Mouse (Mus musculus): ENCODE data around the gene Fbrsl1. TPM values are rescaled to one million over a fixed set of nuclear protein-coding genes. Genes with fewer than 3 reads are reported as not detected.

Fbrsl1 gene
- polyA plus RNA-seq, 1 experiment from 2014 or later = 22.0 TPM

GRCm38 (mm10) chr5:110428290-110428689 is 20.0 kb downstream of the Fbrsl1 start:
- H3K4me1 ChIP-seq (ENCODE audit: control insufficient read depth, insufficient read depth, low read length) = no peaks in the 10 kb centered on the region; the same call in 1 of the 2 replicates
- H3K27ac ChIP-seq (replicated peaks; ENCODE audit: low read depth, low read length) = no peak overlapping the region
- 80% methylated on average over 3 of the region's 3 CpGs for WGBS
- DNase-seq = no peak
- ATAC-seq (ENCODE audit: low FRiP score, low TSS enrichment) = no peak
- H3K36me3 ChIP-seq (ENCODE audit: control insufficient read depth, insufficient read depth, low read length) = peaks cover 33% of the 10 kb centered on the region
- no peak overlapping the region for H3K9ac ChIP-seq (replicated peaks; ENCODE audit: low read length)
- H3K9me3 ChIP-seq (ENCODE audit: control insufficient read depth, low read length) = no peaks in the 10 kb centered on the region
- no peak overlapping the region for H3K4me3 ChIP-seq (replicated peaks; ENCODE audit: low read depth, low read length)
- no peaks in the 10 kb centered on the region for H3K27me3 ChIP-seq (ENCODE audit: control insufficient read depth, insufficient read depth, low read length)
- H3K4me2 ChIP-seq (ENCODE audit: low read length) = no peak overlapping the region

DNA sequence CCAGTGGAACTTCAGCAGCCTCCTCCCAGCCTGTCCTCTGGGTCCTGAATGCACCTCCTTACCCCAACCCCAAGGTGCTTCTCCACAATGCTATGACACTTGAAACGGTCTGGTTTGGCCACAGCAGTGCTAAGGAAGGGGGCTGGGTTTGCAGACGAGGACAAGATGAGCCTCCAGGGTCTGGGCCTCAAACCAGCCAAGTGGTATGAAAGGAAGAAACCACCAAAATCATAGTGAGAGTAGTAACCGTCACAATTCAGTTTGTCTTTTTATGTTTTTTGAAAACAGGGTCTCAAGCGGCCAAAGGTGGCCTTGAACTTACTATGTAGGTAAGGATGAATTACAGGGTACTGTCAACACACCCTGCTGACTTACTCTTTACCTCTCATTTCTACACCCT is 23.1 kb downstream of the Fbrsl1 start:
- no peaks in the 10 kb centered on the region; the same call in 1 of the 2 replicates for H3K4me1 ChIP-seq (ENCODE audit: control insufficient read depth, insufficient read depth, low read length)
- no peak overlapping the region for H3K4me3 ChIP-seq (replicated peaks; ENCODE audit: low read depth, low read length)
- no peak overlapping the region for H3K27ac ChIP-seq (replicated peaks; ENCODE audit: low read depth, low read length)

GRCm38 (mm10) chr5:110424204-110424603 is 24.1 kb downstream of the Fbrsl1 start:
- 87% methylated on average over 5 of the region's 5 CpGs for WGBS
- ATAC-seq (ENCODE audit: low FRiP score, low TSS enrichment) (no peak), DNase-seq (no peak)
- Histone ChIP-seq H3K27ac (replicated peaks; ENCODE audit: low read depth, low read length) (no peak overlapping the region), H3K9ac (replicated peaks; ENCODE audit: low read length) (no peak overlapping the region), H3K4me2 (ENCODE audit: low read length) (no peak overlapping the region), H3K4me1 (ENCODE audit: control insufficient read depth, insufficient read depth, low read length) (no peaks in the 10 kb centered on the region; the same call in 1 of the 2 replicates), H3K27me3 (ENCODE audit: control insufficient read depth, insufficient read depth, low read length) (no peaks in the 10 kb centered on the region), H3K4me3 (replicated peaks; ENCODE audit: low read depth, low read length) (no peak overlapping the region), H3K9me3 (ENCODE audit: control insufficient read depth, low read length) (no peaks in the 10 kb centered on the region), H3K36me3 (ENCODE audit: control insufficient read depth, insufficient read depth, low read length) (0 out of 2 replicates have a peak, but pooled peaks cover 9% of the 10 kb centered on the region)

More for the DNA sequence above, 23.1 kb downstream of the Fbrsl1 start:
- ATAC-seq (ENCODE audit: low FRiP score, low TSS enrichment) (no peak), DNase-seq (no peak)
- H3K9me3 ChIP-seq (ENCODE audit: control insufficient read depth, low read length) = no peaks in the 10 kb centered on the region
- H3K9ac ChIP-seq (replicated peaks; ENCODE audit: low read length) = no peak overlapping the region
- H3K27me3 ChIP-seq (ENCODE audit: control insufficient read depth, insufficient read depth, low read length) = no peaks in the 10 kb centered on the region
- no peak overlapping the region for H3K4me2 ChIP-seq (ENCODE audit: low read length)
- 92% methylated on average over 4 of the region's 4 CpGs for WGBS
- 0 out of 2 replicates have a peak, but pooled peaks cover 9% of the 10 kb centered on the region for H3K36me3 ChIP-seq (ENCODE audit: control insufficient read depth, insufficient read depth, low read length)

DNA sequence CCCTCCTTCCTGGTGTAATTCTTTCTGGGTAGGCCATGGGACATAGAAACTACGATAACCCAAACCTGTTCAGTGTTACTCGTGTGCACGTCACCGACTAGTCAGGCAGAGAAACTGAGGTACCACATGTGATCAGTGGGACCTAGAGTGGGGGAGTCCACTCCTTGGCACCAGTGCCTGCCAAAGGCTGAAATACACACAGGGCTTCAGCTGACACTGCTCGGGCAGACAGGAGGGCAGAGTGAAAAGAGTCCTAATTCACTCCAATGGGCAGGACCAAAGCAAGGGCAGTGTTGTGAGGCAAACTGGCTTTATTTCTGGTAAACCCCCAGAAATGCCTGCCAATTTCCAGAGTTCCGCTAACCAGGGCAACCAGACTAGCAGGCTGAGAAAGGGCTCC is 26.9 kb downstream of the Fbrsl1 start:
- H3K4me3 ChIP-seq (replicated peaks; ENCODE audit: low read depth, low read length) = no peak overlapping the region
- no peaks in the 10 kb centered on the region for H3K9me3 ChIP-seq (ENCODE audit: control insufficient read depth, low read length)
- H3K36me3 ChIP-seq (ENCODE audit: control insufficient read depth, insufficient read depth, low read length) = 0 out of 2 replicates have a peak, but pooled peaks cover 3% of the 10 kb centered on the region
- H3K27ac ChIP-seq (replicated peaks; ENCODE audit: low read depth, low read length) = no peak overlapping the region
- no peak overlapping the region for H3K9ac ChIP-seq (replicated peaks; ENCODE audit: low read length)
- DNase-seq (no peak), ATAC-seq (ENCODE audit: low FRiP score, low TSS enrichment) (no peak)
- no peak overlapping the region for H3K4me2 ChIP-seq (ENCODE audit: low read length)
- no peaks in the 10 kb centered on the region for H3K27me3 ChIP-seq (ENCODE audit: control insufficient read depth, insufficient read depth, low read length)
- H3K4me1 ChIP-seq (ENCODE audit: control insufficient read depth, insufficient read depth, low read length) = peaks cover 23% of the 10 kb centered on the region
- WGBS = 90% methylated on average over 6 of the region's 6 CpGs

GRCm38 (mm10) chr5:110420950-110421349 is 27.4 kb downstream of the Fbrsl1 start:
- Histone ChIP-seq H3K4me1 (ENCODE audit: control insufficient read depth, insufficient read depth, low read length) (peaks cover 27% of the 10 kb centered on the region), H3K4me2 (ENCODE audit: low read length) (no peak overlapping the region), H3K36me3 (ENCODE audit: control insufficient read depth, insufficient read depth, low read length) (0 out of 2 replicates have a peak, but pooled peaks cover 3% of the 10 kb centered on the region), H3K9ac (replicated peaks; ENCODE audit: low read length) (no peak overlapping the region), H3K27ac (replicated peaks; ENCODE audit: low read depth, low read length) (no peak overlapping the region), H3K27me3 (ENCODE audit: control insufficient read depth, insufficient read depth, low read length) (no peaks in the 10 kb centered on the region), H3K4me3 (replicated peaks; ENCODE audit: low read depth, low read length) (no peak overlapping the region), H3K9me3 (ENCODE audit: control insufficient read depth, low read length) (no peaks in the 10 kb centered on the region)
- ATAC-seq (ENCODE audit: low FRiP score, low TSS enrichment) (no peak), DNase-seq (no peak)
- WGBS = 79% methylated on average over 1 of the region's 1 CpGs

DNA sequence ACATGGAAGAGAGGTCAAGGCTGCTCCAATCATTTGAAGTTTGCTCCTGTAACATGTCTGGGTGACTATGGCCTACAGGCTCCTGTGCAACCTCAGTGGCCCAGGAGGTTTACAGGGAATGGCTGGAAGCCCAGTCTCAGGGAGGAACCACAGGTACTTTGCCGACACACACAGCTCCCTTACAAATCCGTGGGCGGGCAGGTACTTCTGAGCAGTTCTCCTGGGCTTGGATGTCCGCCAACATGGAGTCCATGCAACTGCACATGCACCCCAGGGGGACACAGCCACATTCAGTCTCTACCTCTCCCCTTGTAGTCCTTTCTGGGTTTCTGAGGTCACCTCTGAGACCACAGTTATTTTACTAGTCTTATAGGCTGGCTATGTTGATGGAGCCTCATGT is 28.1 kb downstream of the Fbrsl1 start:
- H3K4me3 ChIP-seq (replicated peaks; ENCODE audit: low read depth, low read length) = no peak overlapping the region
- 87% methylated on average over 4 of the region's 4 CpGs for whole genome bisulfite sequencing
- no peaks in the 10 kb centered on the region for H3K27me3 ChIP-seq (ENCODE audit: control insufficient read depth, insufficient read depth, low read length)
- ATAC-seq (ENCODE audit: low FRiP score, low TSS enrichment) = no peak
- no peaks in the 10 kb centered on the region for H3K9me3 ChIP-seq (ENCODE audit: control insufficient read depth, low read length)
- H3K27ac ChIP-seq (replicated peaks; ENCODE audit: low read depth, low read length) = no peak overlapping the region
- no peak for DNase-seq
- H3K36me3 ChIP-seq (ENCODE audit: control insufficient read depth, insufficient read depth, low read length) = 0 out of 2 replicates have a peak, but pooled peaks cover 4% of the 10 kb centered on the region
- H3K4me1 ChIP-seq (ENCODE audit: control insufficient read depth, insufficient read depth, low read length) = peaks cover 35% of the 10 kb centered on the region
- no peak overlapping the region for H3K9ac ChIP-seq (replicated peaks; ENCODE audit: low read length)
- H3K4me2 ChIP-seq (ENCODE audit: low read length) = no peak overlapping the region

DNA sequence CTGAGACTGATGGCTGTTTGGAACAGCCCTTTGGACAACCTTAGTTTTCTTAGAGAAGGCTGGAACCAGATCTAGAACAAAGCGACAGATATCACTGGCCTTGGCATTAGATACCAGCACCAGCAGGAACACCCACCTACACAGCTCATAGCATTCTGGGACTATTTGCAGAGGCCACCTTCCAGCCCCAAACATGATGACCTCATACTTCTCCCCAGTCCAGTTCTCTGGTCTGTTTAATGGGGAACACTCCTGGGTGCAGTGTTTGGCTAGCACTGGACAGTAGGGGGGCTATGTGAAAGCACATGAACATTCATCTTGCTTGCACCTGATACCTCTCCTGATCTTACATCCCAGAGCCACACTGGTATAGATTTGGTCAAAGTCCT is 29.8 kb downstream of the Fbrsl1 start:
- no peak overlapping the region for H3K4me3 ChIP-seq (replicated peaks; ENCODE audit: low read depth, low read length)
- no peaks in the 10 kb centered on the region for H3K27me3 ChIP-seq (ENCODE audit: control insufficient read depth, insufficient read depth, low read length)
- H3K4me2 ChIP-seq (ENCODE audit: low read length) = no peak overlapping the region
- DNase-seq (no peak), ATAC-seq (ENCODE audit: low FRiP score, low TSS enrichment) (no peak)
- H3K4me1 ChIP-seq (ENCODE audit: control insufficient read depth, insufficient read depth, low read length) = peaks cover 39% of the 10 kb centered on the region
- no peaks in the 10 kb centered on the region for H3K9me3 ChIP-seq (ENCODE audit: control insufficient read depth, low read length)
- WGBS = 97% methylated on average over 1 of the region's 1 CpGs
- no peak overlapping the region for H3K9ac ChIP-seq (replicated peaks; ENCODE audit: low read length)
- H3K27ac ChIP-seq (replicated peaks; ENCODE audit: low read depth, low read length) = no peak overlapping the region
- 0 out of 2 replicates have a peak, but pooled peaks cover 4% of the 10 kb centered on the region for H3K36me3 ChIP-seq (ENCODE audit: control insufficient read depth, insufficient read depth, low read length)

DNA sequence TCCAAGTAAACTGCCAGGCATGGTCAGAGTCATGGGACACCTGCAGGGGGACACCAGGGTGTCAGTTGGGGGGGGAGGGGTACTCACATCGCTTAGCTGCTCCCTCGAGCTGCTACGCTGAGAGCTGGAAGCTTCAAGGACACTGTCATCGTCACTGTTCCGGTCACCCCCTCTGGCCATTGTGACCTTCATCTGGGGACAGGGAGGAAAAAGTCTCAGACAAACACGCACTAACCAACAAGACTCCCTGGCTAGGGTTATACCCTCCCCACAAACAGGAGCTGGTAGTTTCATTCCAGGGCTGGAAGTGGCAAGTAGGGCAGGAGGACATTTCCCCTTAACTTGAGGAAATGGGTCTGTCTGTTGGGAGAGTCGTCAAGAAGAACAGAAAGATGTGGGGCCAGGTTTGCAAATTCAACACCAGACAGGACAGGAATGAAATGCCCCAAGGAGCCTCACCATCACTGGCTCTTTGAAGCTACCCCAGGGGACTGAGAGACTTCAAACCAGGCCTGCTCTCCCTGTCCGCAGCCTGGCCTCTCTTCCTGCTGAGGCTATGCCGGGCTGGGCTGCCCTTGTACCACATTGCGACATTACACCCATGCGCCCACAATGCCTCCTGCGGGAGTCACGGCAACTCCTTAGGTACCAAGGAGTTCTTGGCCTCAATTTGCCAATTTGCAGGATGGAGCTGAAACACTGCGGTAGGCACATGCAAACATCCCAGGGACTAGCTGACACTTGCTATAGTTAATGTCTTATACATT is 30.4 kb downstream of the Fbrsl1 start:
- Histone ChIP-seq H3K9ac (replicated peaks; ENCODE audit: low read length) (no peak overlapping the region), H3K27ac (replicated peaks; ENCODE audit: low read depth, low read length) (0 out of 2 replicates have a peak overlapping the region, but pooled peaks have one; percentile 13), H3K4me1 (ENCODE audit: control insufficient read depth, insufficient read depth, low read length) (peaks cover 43% of the 10 kb centered on the region), H3K27me3 (ENCODE audit: control insufficient read depth, insufficient read depth, low read length) (no peaks in the 10 kb centered on the region), H3K36me3 (ENCODE audit: control insufficient read depth, insufficient read depth, low read length) (0 out of 2 replicates have a peak, but pooled peaks cover 4% of the 10 kb centered on the region), H3K4me2 (ENCODE audit: low read length) (no peak overlapping the region), H3K4me3 (replicated peaks; ENCODE audit: low read depth, low read length) (no peak overlapping the region), H3K9me3 (ENCODE audit: control insufficient read depth, low read length) (no peaks in the 10 kb centered on the region)
- DNase-seq (no peak), ATAC-seq (ENCODE audit: low FRiP score, low TSS enrichment) (no peak)
- WGBS = 54% methylated on average over 14 of the region's 14 CpGs
